Mouse (Mus musculus) heart, postnatal 0 days (tissue): Measurements from ENCODE around the gene Dxo.

Source experiments
- CTCF ChIP-seq: IDR thresholded peaks from 2 replicates; pipeline ENCODE4 v1.5.1; 2016; ENCODE audit warnings: antibody characterized with exemption, control low read depth, low read depth
- EP300 ChIP-seq: IDR thresholded peaks from 2 replicates; pipeline ENCODE4 v1.6.1; 2016; ENCODE audit warnings: antibody characterized with exemption, low read depth

GRCm38 (mm10) chr17:34836155-34836855, 514 bp upstream of the Dxo start:
- TF ChIP-seq CTCF (no peak), EP300 (no peak)
